Mouse (Mus musculus) neural tube, embryonic 14.5 days (tissue): ENCODE results near the gene Rexo5. TPM values are rescaled to one million over a fixed set of nuclear protein-coding genes. Genes with fewer than 3 reads are reported as not detected.
A peak's percentile ranks its signal among the peaks of the same experiment; 100 is the strongest.

ENCODE experiments used
- ATAC-seq: fragments of 200-750 bp; cut with Nextera tagmentation; 2 replicates; pipeline ENCODE4 v1.8.0; 2017; ENCODE audit warnings: low read depth, mild to moderate bottlenecking, moderate TSS enrichment, moderate library complexity
- H3K27ac ChIP-seq: fragments of 300-500 bp; sonication (generic); 2 replicates; pipeline ENCODE4 v1.5.1; 2014; ENCODE audit warnings: low read depth, mild to moderate bottlenecking, control low read depth, low read length, moderate library complexity, mixed read lengths
- H3K27me3 ChIP-seq: fragments of 300-500 bp; sonication (generic); 2 replicates; pipeline ENCODE4 v1.6.1; 2014; ENCODE audit warnings: low read length; ENCODE audit not compliant: control insufficient read depth, insufficient read depth
- H3K36me3 ChIP-seq: fragments of 300-500 bp; sonication (generic); 2 replicates; pipeline ENCODE4 v1.6.1; 2014; ENCODE audit warnings: low read length, mixed read lengths; ENCODE audit not compliant: control insufficient read depth, insufficient read depth
- H3K4me1 ChIP-seq: fragments of 300-500 bp; sonication (generic); 2 replicates; pipeline ENCODE4 v1.6.1; 2014; ENCODE audit warnings: low read length; ENCODE audit not compliant: control insufficient read depth, insufficient read depth
- H3K4me2 ChIP-seq: fragments of 300-500 bp; sonication (generic); 2 replicates; pipeline ENCODE4 v1.6.1; 2014; ENCODE audit warnings: mild to moderate bottlenecking, low read depth, low read length, control low read depth
- H3K4me3 ChIP-seq: fragments of 300-500 bp; sonication (generic); 2 replicates; pipeline ENCODE4 v1.5.1; 2014; ENCODE audit warnings: low read depth, low read length, control low read depth, mixed read lengths
- H3K9ac ChIP-seq: fragments of 300-500 bp; sonication (generic); replicated peaks from 2 replicates; pipeline ENCODE4 v1.6.1; 2014; ENCODE audit warnings: low read depth, mild to moderate bottlenecking, control low read depth, low read length, mixed read lengths
- H3K9me3 ChIP-seq: fragments of 300-500 bp; sonication (generic); 2 replicates; pipeline ENCODE4 v1.6.1; 2016; ENCODE audit warnings: low read length; ENCODE audit not compliant: control insufficient read depth
- WGBS: fragments of 180-500 bp; shearing (Covaris S2); extraction: QIAGEN DNeasy Blood & Tissue Kit; methylation state at CpG from one replicate; pipeline ENCODE4 v1.1.7; 2014; 5-methylcytosine and 5-hydroxymethylcytosine counted together
- polyA plus RNA-seq: library from polyadenylated mRNA; unstranded; fragments of >200 nt; fragmentation: Nextera tagmentation; extraction: Ambion mirVana; gene quantifications from 2 replicates; pipeline ENCODE4 v1.2.1, GENCODE M21; 2014

Gene Rexo5
- polyA plus RNA-seq, 1 experiment from 2014 or later, result 14.3 TPM

GRCm38 (mm10) chr7:119852494-119852893 is 58.7 kb downstream of the Rexo5 start:
- Histone ChIP-seq H3K9me3 (no peaks in the 10 kb centered on the region), H3K4me2 (no peak overlapping the region), H3K4me1 (no peaks in the 10 kb centered on the region), H3K9ac (no peak overlapping the region), H3K4me3 (no peak overlapping the region), H3K27me3 (no peaks in the 10 kb centered on the region), H3K27ac (no peak overlapping the region), H3K36me3 (peaks cover 7% of the 10 kb centered on the region; the same call in 1 of the 2 replicates)
- no peak for ATAC-seq

DNA sequence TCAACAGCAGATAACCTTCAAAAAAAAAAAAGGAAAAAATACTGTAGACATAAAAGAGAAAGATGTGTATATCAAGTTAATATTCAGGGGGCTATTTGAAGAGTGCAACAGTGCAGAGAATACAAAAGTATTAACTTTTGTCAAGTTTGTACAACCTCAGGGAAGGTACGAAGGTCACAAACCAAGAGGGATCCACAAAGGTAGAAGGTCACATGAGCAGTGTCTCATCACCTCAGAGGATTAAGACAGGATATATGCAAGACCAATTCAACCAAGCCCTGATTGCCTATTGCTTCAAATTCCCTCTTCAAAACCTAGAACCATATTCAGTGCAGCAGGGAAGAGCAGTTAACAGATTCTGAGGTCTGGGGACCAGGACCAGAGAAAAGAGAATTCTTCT is 59.4 kb downstream of the Rexo5 start:
- WGBS, result 100% methylated on average over 1 of the region's 1 CpGs
- H3K27ac ChIP-seq, result no peak overlapping the region
- ATAC-seq, result no peak
- no peaks in the 10 kb centered on the region for H3K27me3 ChIP-seq
- no peaks in the 10 kb centered on the region for H3K9me3 ChIP-seq
- no peak overlapping the region for H3K9ac ChIP-seq
- H3K4me1 ChIP-seq, result no peaks in the 10 kb centered on the region
- peaks cover 7% of the 10 kb centered on the region; the same call in 1 of the 2 replicates for H3K36me3 ChIP-seq
- H3K4me3 ChIP-seq, result no peak overlapping the region
- no peak overlapping the region for H3K4me2 ChIP-seq

DNA sequence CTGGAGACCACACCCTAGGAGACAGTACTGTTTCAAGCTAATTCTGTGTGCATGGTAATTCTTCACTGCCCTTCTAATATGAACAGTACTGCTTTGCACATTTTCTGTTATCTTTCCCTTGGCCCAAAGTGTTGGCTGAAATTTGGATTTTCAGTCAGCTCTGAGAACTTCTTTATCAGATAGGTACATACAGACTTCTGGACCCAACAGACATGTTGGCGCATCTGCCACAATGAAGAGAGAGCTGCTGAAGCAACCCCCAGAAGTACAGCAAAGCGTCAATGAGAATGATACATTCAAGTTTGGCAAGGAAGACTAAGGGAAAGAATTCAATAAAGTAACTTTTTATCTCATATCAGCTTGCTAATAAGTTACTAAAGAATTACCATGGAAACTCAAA is 60.6 kb downstream of the Rexo5 start:
- H3K27me3 ChIP-seq, result no peaks in the 10 kb centered on the region
- H3K36me3 ChIP-seq, result peaks cover 7% of the 10 kb centered on the region; the same call in 1 of the 2 replicates
- no peak overlapping the region for H3K4me2 ChIP-seq
- no peak overlapping the region for H3K27ac ChIP-seq
- H3K9me3 ChIP-seq, result no peaks in the 10 kb centered on the region
- 97% methylated on average over 2 of the region's 2 CpGs for WGBS
- no peak for ATAC-seq
- H3K4me1 ChIP-seq, result no peaks in the 10 kb centered on the region
- H3K9ac ChIP-seq, result no peak overlapping the region
- H3K4me3 ChIP-seq, result no peak overlapping the region

DNA sequence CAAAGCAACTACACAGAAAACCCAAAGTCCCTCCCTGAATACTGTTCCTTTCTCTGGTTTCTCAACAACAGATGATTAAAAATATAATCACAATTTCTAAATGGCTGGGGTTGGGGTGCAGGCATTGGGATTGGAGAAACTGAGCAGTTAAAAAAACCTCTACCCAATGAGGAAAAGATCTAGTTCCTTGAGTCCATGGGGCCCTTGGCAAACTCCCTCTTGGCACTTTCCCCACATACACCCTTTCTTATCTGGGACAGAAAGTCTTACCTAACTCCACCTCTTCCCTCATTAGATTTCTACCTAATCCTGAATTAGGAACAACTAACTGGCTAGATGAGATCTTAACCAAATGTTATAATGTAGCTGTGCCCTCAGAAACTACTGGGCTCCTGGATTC is 61.2 kb downstream of the Rexo5 start:
- H3K4me2 ChIP-seq, result no peak overlapping the region
- H3K27ac ChIP-seq, result no peak overlapping the region
- no peaks in the 10 kb centered on the region for H3K27me3 ChIP-seq
- H3K4me3 ChIP-seq, result no peak overlapping the region
- no peaks in the 10 kb centered on the region for H3K9me3 ChIP-seq
- no peaks in the 10 kb centered on the region for H3K4me1 ChIP-seq
- ATAC-seq, result no peak
- no peak overlapping the region for H3K9ac ChIP-seq
- peaks cover 7% of the 10 kb centered on the region; the same call in 1 of the 2 replicates for H3K36me3 ChIP-seq

DNA sequence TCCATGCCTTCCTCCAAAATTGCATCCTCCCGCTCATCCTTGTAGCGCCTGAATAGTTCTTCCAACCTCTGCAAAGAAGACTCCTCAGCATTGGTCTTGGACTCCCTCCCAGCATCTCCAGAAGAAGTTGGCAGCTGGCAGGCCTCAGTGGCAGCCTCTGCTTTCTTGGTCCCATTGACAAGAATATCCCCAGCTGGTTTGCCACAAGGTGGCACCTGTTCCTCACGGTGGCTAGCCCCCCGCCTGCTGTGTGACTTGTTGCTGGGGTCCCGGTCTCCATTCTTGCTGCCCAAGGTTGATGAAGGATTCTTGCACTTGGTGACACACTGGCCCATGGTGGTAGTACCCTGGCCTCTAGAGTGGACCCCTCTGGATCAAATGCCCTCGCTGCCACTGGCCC is 65.7 kb downstream of the Rexo5 start:
- Histone ChIP-seq H3K36me3 (peaks cover 3% of the 10 kb centered on the region; the same call in 1 of the 2 replicates), H3K9me3 (no peaks in the 10 kb centered on the region), H3K4me2 (no peak overlapping the region), H3K4me1 (peaks cover 9% of the 10 kb centered on the region), H3K27me3 (no peaks in the 10 kb centered on the region), H3K4me3 (no peak overlapping the region), H3K9ac (no peak overlapping the region), H3K27ac (no peak overlapping the region)
- ATAC-seq, result no peak
- WGBS, result 89% methylated on average over 6 of the region's 6 CpGs

DNA sequence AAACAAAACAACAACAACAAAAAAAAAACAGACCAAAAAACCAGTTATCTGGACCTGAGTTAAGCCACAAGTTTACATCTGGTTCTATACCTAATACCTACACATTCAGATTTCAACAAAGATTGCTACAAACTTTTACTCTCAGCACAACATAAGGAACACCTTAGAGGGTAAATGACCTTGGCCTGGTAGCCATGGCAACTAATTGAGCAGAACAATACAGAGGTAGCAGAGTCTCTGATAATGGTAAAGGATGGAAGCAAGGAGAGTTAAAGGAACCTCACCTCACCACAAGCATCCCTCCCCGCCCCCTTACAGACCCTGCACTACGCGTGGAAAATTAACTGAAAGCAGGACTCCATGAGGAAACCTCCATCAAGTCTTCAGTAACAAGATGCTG is 66.3 kb downstream of the Rexo5 start:
- H3K4me3 ChIP-seq, result no peak overlapping the region
- no peaks in the 10 kb centered on the region for H3K9me3 ChIP-seq
- H3K36me3 ChIP-seq, result no peaks in the 10 kb centered on the region; the same call in 1 of the 2 replicates
- H3K27me3 ChIP-seq, result no peaks in the 10 kb centered on the region
- H3K9ac ChIP-seq, result no peak overlapping the region
- H3K4me1 ChIP-seq, result peaks cover 9% of the 10 kb centered on the region
- no peak for ATAC-seq
- H3K4me2 ChIP-seq, result no peak overlapping the region
- WGBS, result 92% methylated on average over 3 of the region's 3 CpGs
- no peak overlapping the region for H3K27ac ChIP-seq

GRCm38 (mm10) chr7:119860554-119860953 is 66.7 kb downstream of the Rexo5 start:
- H3K4me3 ChIP-seq, result no peak overlapping the region
- 98% methylated on average over 2 of the region's 2 CpGs for WGBS
- no peak for ATAC-seq
- H3K9ac ChIP-seq, result no peak overlapping the region
- no peaks in the 10 kb centered on the region for H3K36me3 ChIP-seq
- no peaks in the 10 kb centered on the region for H3K9me3 ChIP-seq
- H3K4me2 ChIP-seq, result no peak overlapping the region
- H3K27me3 ChIP-seq, result no peaks in the 10 kb centered on the region
- peaks cover 9% of the 10 kb centered on the region for H3K4me1 ChIP-seq
- no peak overlapping the region for H3K27ac ChIP-seq

GRCm38 (mm10) chr7:119860971-119861334 is 67.1 kb downstream of the Rexo5 start:
- H3K4me2 ChIP-seq, result no peak overlapping the region
- H3K4me1 ChIP-seq, result peaks cover 9% of the 10 kb centered on the region
- H3K27me3 ChIP-seq, result no peaks in the 10 kb centered on the region
- H3K4me3 ChIP-seq, result no peak overlapping the region
- H3K27ac ChIP-seq, result no peak overlapping the region
- no peak overlapping the region for H3K9ac ChIP-seq
- no peak for ATAC-seq
- no peaks in the 10 kb centered on the region for H3K36me3 ChIP-seq
- no peaks in the 10 kb centered on the region for H3K9me3 ChIP-seq

DNA sequence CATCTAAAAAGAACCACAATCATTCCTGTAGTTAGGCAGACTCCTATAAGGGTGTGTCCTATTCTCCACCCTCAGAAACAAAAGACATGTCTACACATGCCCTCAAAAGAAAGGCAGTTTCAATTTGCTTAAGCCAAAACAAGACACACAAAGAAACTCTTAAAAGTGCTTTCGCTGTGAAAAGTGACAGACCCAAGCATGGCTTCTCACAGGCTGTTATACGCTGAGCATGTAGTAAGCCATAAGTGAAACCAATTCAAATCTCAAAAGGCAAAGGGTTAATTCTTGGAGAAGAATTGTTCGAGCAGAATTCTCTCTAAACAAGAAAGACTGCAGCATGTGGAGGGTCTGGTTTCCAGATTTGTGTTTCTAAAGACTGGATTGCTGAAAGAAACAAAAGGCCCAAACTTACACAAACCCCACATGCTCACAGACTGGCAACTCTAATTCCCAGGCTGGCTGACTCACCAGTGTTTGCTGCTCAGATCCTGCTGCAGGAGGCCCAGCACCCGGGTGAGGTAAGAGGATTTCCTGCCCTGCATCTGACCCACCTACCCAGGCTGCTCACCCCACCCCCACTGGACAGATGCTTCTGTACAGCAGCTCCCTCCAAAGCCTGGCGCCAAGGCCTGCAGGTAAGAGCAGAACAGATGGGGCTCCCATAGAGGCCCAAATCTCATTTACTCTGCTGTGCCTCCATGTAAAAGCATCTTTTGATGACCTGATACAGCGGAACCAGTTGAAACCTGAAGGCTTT is 67.7 kb downstream of the Rexo5 start:
- H3K4me3 ChIP-seq, result no peak overlapping the region

More for the DNA sequence above, 67.7 kb downstream of the Rexo5 start:
- Histone ChIP-seq H3K36me3 (no peaks in the 10 kb centered on the region), H3K27me3 (no peaks in the 10 kb centered on the region), H3K9ac (peak overlapping the region; percentile 21; the same call in 1 of the 2 replicates), H3K9me3 (no peaks in the 10 kb centered on the region), H3K27ac (peak overlapping the region; percentile 52; the same call in 1 of the 2 replicates), H3K4me1 (peaks cover 9% of the 10 kb centered on the region), H3K4me2 (no peak overlapping the region)
- WGBS, result 15% methylated on average over 6 of the region's 6 CpGs
- peak; percentile 55 for ATAC-seq
